Mouse (Mus musculus): ENCODE data around the gene Itprip. TPM values are rescaled to one million over a fixed set of nuclear protein-coding genes. Genes with fewer than 3 reads are reported as not detected.
A peak's percentile ranks its signal among the peaks of the same experiment; 100 is the strongest.

Gene Itprip
- 7.9 and 8.3 TPM in 2 replicates for polyA plus RNA-seq (2012; ENCODE audit: insufficient read depth, insufficient read length, missing spikeins)

- Histone ChIP-seq H3K4me1 (ENCODE audit: control insufficient read depth, insufficient read depth, low read length) (peaks cover 22% of the 10 kb centered on the region), H3K4me3 (ENCODE audit: insufficient read depth, low read length) (peak within 1 kb of the TSS; percentile 80), H3K27ac (ENCODE audit: insufficient read depth, low read depth, low read length) (peak within 1 kb of the TSS; percentile 77)
- TF ChIP-seq POLR2A (IDR thresholded peaks at IDR 0.05; ENCODE audit: borderline replicate concordance, low read depth, low read length) (no peak), CTCF (IDR thresholded peaks at IDR 0.05; ENCODE audit: low read depth, low read length) (peak; percentile 43; the same call in 1 of the 2 replicates)
These were observed at the start of gene Itprip, which contains the start of gene Cfap43 for GRCm38 (mm10) chr19:47919126-47919965. TSS of gene Itprip (minus strand) at chr19:47919299. TSS of gene Cfap43 (minus strand) at chr19:47919287.

- H3K27ac ChIP-seq (ENCODE audit: insufficient read depth, low read depth, low read length) = no peak overlapping the region
- H3K4me1 ChIP-seq (ENCODE audit: control insufficient read depth, insufficient read depth, low read length) = no peaks in the 10 kb centered on the region
- no peak overlapping the region for H3K4me3 ChIP-seq (ENCODE audit: insufficient read depth, low read length)
- TF ChIP-seq CTCF (IDR thresholded peaks at IDR 0.05; ENCODE audit: low read depth, low read length) = no peak
- TF ChIP-seq POLR2A (IDR thresholded peaks at IDR 0.05; ENCODE audit: borderline replicate concordance, low read depth, low read length) = no peak
These were observed 39.1 kb upstream of the Itprip start for GRCm38 (mm10) chr19:47958181-47958580.

GRCm38 (mm10) chr19:47953169-47953568 is 34.1 kb upstream of the Itprip start:
- H3K27ac ChIP-seq (ENCODE audit: insufficient read depth, low read depth, low read length) = no peak overlapping the region
- TF ChIP-seq CTCF (IDR thresholded peaks at IDR 0.05; ENCODE audit: low read depth, low read length) (no peak), POLR2A (IDR thresholded peaks at IDR 0.05; ENCODE audit: borderline replicate concordance, low read depth, low read length) (no peak)
- no peak overlapping the region for H3K4me3 ChIP-seq (ENCODE audit: insufficient read depth, low read length)
- H3K4me1 ChIP-seq (ENCODE audit: control insufficient read depth, insufficient read depth, low read length) = no peaks in the 10 kb centered on the region

- Histone ChIP-seq H3K4me3 (ENCODE audit: insufficient read depth, low read length) (no peak overlapping the region), H3K4me1 (ENCODE audit: control insufficient read depth, insufficient read depth, low read length) (no peaks in the 10 kb centered on the region), H3K27ac (ENCODE audit: insufficient read depth, low read depth, low read length) (no peak overlapping the region)
- TF ChIP-seq CTCF (IDR thresholded peaks at IDR 0.05; ENCODE audit: low read depth, low read length) (no peak), POLR2A (IDR thresholded peaks at IDR 0.05; ENCODE audit: borderline replicate concordance, low read depth, low read length) (no peak)
These were observed 31.8 kb upstream of the Itprip start for GRCm38 (mm10) chr19:47950946-47951345.

- Histone ChIP-seq H3K27ac (ENCODE audit: insufficient read depth, low read depth, low read length) (no peak overlapping the region), H3K4me3 (ENCODE audit: insufficient read depth, low read length) (no peak overlapping the region), H3K4me1 (ENCODE audit: control insufficient read depth, insufficient read depth, low read length) (no peaks in the 10 kb centered on the region)
- TF ChIP-seq CTCF (IDR thresholded peaks at IDR 0.05; ENCODE audit: low read depth, low read length) (no peak), POLR2A (IDR thresholded peaks at IDR 0.05; ENCODE audit: borderline replicate concordance, low read depth, low read length) (no peak)
These were observed 27.8 kb upstream of the Itprip start for GRCm38 (mm10) chr19:47946821-47947465.

- no peak overlapping the region for H3K4me3 ChIP-seq (ENCODE audit: insufficient read depth, low read length)
- H3K27ac ChIP-seq (ENCODE audit: insufficient read depth, low read depth, low read length) = no peak overlapping the region
- no peak for TF ChIP-seq POLR2A (IDR thresholded peaks at IDR 0.05; ENCODE audit: borderline replicate concordance, low read depth, low read length)
- no peak for TF ChIP-seq CTCF (IDR thresholded peaks at IDR 0.05; ENCODE audit: low read depth, low read length)
- peaks cover 7% of the 10 kb centered on the region for H3K4me1 ChIP-seq (ENCODE audit: control insufficient read depth, insufficient read depth, low read length)
These were observed 20.3 kb upstream of the Itprip start for GRCm38 (mm10) chr19:47939361-47939760.

GRCm38 (mm10) chr19:47937443-47938406 is 18.6 kb upstream of the Itprip start, which contains the start of gene Cfap58:
TSS of gene Cfap58 (plus strand) at chr19:47937675.
- peaks cover 7% of the 10 kb centered on the region for H3K4me1 ChIP-seq (ENCODE audit: control insufficient read depth, insufficient read depth, low read length)
- H3K4me3 ChIP-seq (ENCODE audit: insufficient read depth, low read length) = peak within 1 kb of the TSS; percentile 53
- H3K27ac ChIP-seq (ENCODE audit: insufficient read depth, low read depth, low read length) = peak within 1 kb of the TSS; percentile 51
- TF ChIP-seq POLR2A (IDR thresholded peaks at IDR 0.05; ENCODE audit: borderline replicate concordance, low read depth, low read length) (no peak), CTCF (IDR thresholded peaks at IDR 0.05; ENCODE audit: low read depth, low read length) (no peak)

- no peak for TF ChIP-seq CTCF (IDR thresholded peaks at IDR 0.05; ENCODE audit: low read depth, low read length)
- TF ChIP-seq POLR2A (IDR thresholded peaks at IDR 0.05; ENCODE audit: borderline replicate concordance, low read depth, low read length) = no peak
- H3K4me3 ChIP-seq (ENCODE audit: insufficient read depth, low read length) = peak overlapping the region; percentile 53
- H3K4me1 ChIP-seq (ENCODE audit: control insufficient read depth, insufficient read depth, low read length) = peaks cover 7% of the 10 kb centered on the region
- H3K27ac ChIP-seq (ENCODE audit: insufficient read depth, low read depth, low read length) = peak overlapping the region; percentile 51
These were observed 17.8 kb upstream of the Itprip start for GRCm38 (mm10) chr19:47936938-47937337.

GRCm38 (mm10) chr19:47936490-47936889 is 17.4 kb upstream of the Itprip start:
- TF ChIP-seq POLR2A (IDR thresholded peaks at IDR 0.05; ENCODE audit: borderline replicate concordance, low read depth, low read length) (no peak), CTCF (IDR thresholded peaks at IDR 0.05; ENCODE audit: low read depth, low read length) (no peak)
- Histone ChIP-seq H3K4me3 (ENCODE audit: insufficient read depth, low read length) (peak overlapping the region; percentile 40), H3K4me1 (ENCODE audit: control insufficient read depth, insufficient read depth, low read length) (peaks cover 7% of the 10 kb centered on the region), H3K27ac (ENCODE audit: insufficient read depth, low read depth, low read length) (peak overlapping the region; percentile 51)
